Mouse (Mus musculus): ENCODE results near the gene Selenof. TPM values are rescaled to one million over a fixed set of nuclear protein-coding genes. Genes with fewer than 3 reads are reported as not detected.
"Not testable (repeated sequence)": the region's sequence is repeated elsewhere in the genome, so short reads cannot be mapped to it uniquely, and the experiment has no call there.

Gene Selenof
- polyA plus RNA-seq, 1 experiment from 2014 or later = 560 TPM

- Histone ChIP-seq H3K36me3 (ENCODE audit: poor library complexity, severe bottlenecking) (peaks cover 57% of the 10 kb centered on the region), H3K4me1 (peaks cover 17% of the 10 kb centered on the region; the same call in 1 of the 2 replicates), H3K27ac (no peak overlapping the region), H3K27me3 (no peaks in the 10 kb centered on the region), H3K4me2 (no peak overlapping the region), H3K9me3 (replicated peaks) (no peaks in the 10 kb centered on the region), H3K4me3 (no peak overlapping the region), H3K9ac (no peak overlapping the region)
- no peak for ATAC-seq
- WGBS = 89% methylated on average over 6 of the region's 6 CpGs
Observed at GRCm38 (mm10) chr3:144584789-144585553, 14.9 kb downstream of the Selenof start.

GRCm38 (mm10) chr3:144586731-144587130 lies 16.6 kb downstream of the Selenof start:
- Histone ChIP-seq H3K4me1 (peaks cover 17% of the 10 kb centered on the region; the same call in 1 of the 2 replicates), H3K4me3 (no peak overlapping the region), H3K27me3 (no peaks in the 10 kb centered on the region), H3K36me3 (ENCODE audit: poor library complexity, severe bottlenecking) (peaks cover 59% of the 10 kb centered on the region), H3K9me3 (replicated peaks) (no peaks in the 10 kb centered on the region), H3K4me2 (no peak overlapping the region), H3K9ac (no peak overlapping the region), H3K27ac (no peak overlapping the region)
- WGBS = 88% methylated on average over 7 of the region's 7 CpGs
- no peak for ATAC-seq

- Histone ChIP-seq H3K36me3 (ENCODE audit: poor library complexity, severe bottlenecking) (peaks cover 47% of the 10 kb centered on the region), H3K4me3 (no peak overlapping the region), H3K4me2 (no peak overlapping the region), H3K9ac (no peak overlapping the region), H3K9me3 (replicated peaks) (no peaks in the 10 kb centered on the region), H3K27me3 (no peaks in the 10 kb centered on the region), H3K27ac (no peak overlapping the region), H3K4me1 (peaks cover 20% of the 10 kb centered on the region)
- WGBS = 88% methylated on average over 8 of the region's 8 CpGs
- no peak for ATAC-seq
Observed at GRCm38 (mm10) chr3:144589189-144589890, 19.2 kb downstream of the Selenof start.

GRCm38 (mm10) chr3:144592992-144593785 lies 23.1 kb downstream of the Selenof start:
- H3K36me3 ChIP-seq (ENCODE audit: poor library complexity, severe bottlenecking) = peaks cover 36% of the 10 kb centered on the region
- H3K9me3 ChIP-seq (replicated peaks) = no peaks in the 10 kb centered on the region
- 51% methylated on average over 9 of the region's 9 CpGs for WGBS
- H3K27me3 ChIP-seq = no peaks in the 10 kb centered on the region
- H3K4me1 ChIP-seq = peaks cover 36% of the 10 kb centered on the region
- ATAC-seq = no peak
- no peak overlapping the region for H3K9ac ChIP-seq
- no peak overlapping the region for H3K4me3 ChIP-seq
- H3K4me2 ChIP-seq = no peak overlapping the region
- no peak overlapping the region for H3K27ac ChIP-seq

- Histone ChIP-seq H3K27ac (peak overlapping the region; percentile 72; the same call in 1 of the 2 replicates), H3K4me3 (no peak overlapping the region), H3K4me1 (peaks cover 47% of the 10 kb centered on the region), H3K27me3 (no peaks in the 10 kb centered on the region), H3K9ac (no peak overlapping the region), H3K36me3 (ENCODE audit: poor library complexity, severe bottlenecking) (peaks cover 27% of the 10 kb centered on the region; the same call in 1 of the 2 replicates), H3K9me3 (replicated peaks) (no peaks in the 10 kb centered on the region), H3K4me2 (no peak overlapping the region)
- 9% methylated on average over 4 of the region's 4 CpGs for WGBS
- peak; percentile 89 for ATAC-seq
Observed at GRCm38 (mm10) chr3:144597121-144597520, 27.0 kb downstream of the Selenof start.

GRCm38 (mm10) chr3:144597790-144598467 lies 27.8 kb downstream of the Selenof start:
- Histone ChIP-seq H3K27me3 (no peaks in the 10 kb centered on the region), H3K36me3 (ENCODE audit: poor library complexity, severe bottlenecking) (peaks cover 27% of the 10 kb centered on the region; the same call in 1 of the 2 replicates), H3K9ac (no peak overlapping the region), H3K4me2 (no peak overlapping the region), H3K4me1 (peaks cover 45% of the 10 kb centered on the region), H3K27ac (peak overlapping the region; percentile 68), H3K9me3 (replicated peaks) (no peaks in the 10 kb centered on the region), H3K4me3 (no peak overlapping the region)
- peak; percentile 63 for ATAC-seq
- 12% methylated on average over 12 of the region's 12 CpGs for WGBS

GRCm38 (mm10) chr3:144602413-144602812 lies 32.3 kb downstream of the Selenof start:
- ATAC-seq = no peak
- WGBS = 83% methylated on average over 4 of the region's 4 CpGs
- Histone ChIP-seq H3K9ac (no peak overlapping the region), H3K4me2 (no peak overlapping the region), H3K4me3 (no peak overlapping the region), H3K27me3 (no peaks in the 10 kb centered on the region), H3K4me1 (peaks cover 23% of the 10 kb centered on the region), H3K36me3 (ENCODE audit: poor library complexity, severe bottlenecking) (peaks cover 20% of the 10 kb centered on the region; the same call in 1 of the 2 replicates), H3K9me3 (replicated peaks) (no peaks in the 10 kb centered on the region), H3K27ac (no peak overlapping the region)

GRCm38 (mm10) chr3:144602819-144603218 lies 32.7 kb downstream of the Selenof start:
- Histone ChIP-seq H3K9me3 (replicated peaks) (no peaks in the 10 kb centered on the region), H3K9ac (no peak overlapping the region), H3K4me1 (peaks cover 21% of the 10 kb centered on the region), H3K4me3 (no peak overlapping the region), H3K4me2 (no peak overlapping the region), H3K27ac (no peak overlapping the region), H3K27me3 (no peaks in the 10 kb centered on the region), H3K36me3 (ENCODE audit: poor library complexity, severe bottlenecking) (peaks cover 20% of the 10 kb centered on the region; the same call in 1 of the 2 replicates)
- ATAC-seq = no peak
- 82% methylated on average over 7 of the region's 7 CpGs for WGBS

GRCm38 (mm10) chr3:144603558-144603957 lies 33.5 kb downstream of the Selenof start:
- H3K4me1 ChIP-seq = peaks cover 14% of the 10 kb centered on the region
- H3K36me3 ChIP-seq (ENCODE audit: poor library complexity, severe bottlenecking) = peaks cover 20% of the 10 kb centered on the region; the same call in 1 of the 2 replicates
- H3K4me3 ChIP-seq = no peak overlapping the region
- no peaks in the 10 kb centered on the region for H3K27me3 ChIP-seq
- H3K4me2 ChIP-seq = no peak overlapping the region
- ATAC-seq = no peak
- no peak overlapping the region for H3K27ac ChIP-seq
- no peaks in the 10 kb centered on the region for H3K9me3 ChIP-seq (replicated peaks)
- no peak overlapping the region for H3K9ac ChIP-seq
- 88% methylated on average over 3 of the region's 3 CpGs for WGBS

GRCm38 (mm10) chr3:144604205-144604604 lies 34.1 kb downstream of the Selenof start:
- Histone ChIP-seq H3K4me1 (peaks cover 9% of the 10 kb centered on the region), H3K27me3 (no peaks in the 10 kb centered on the region), H3K4me3 (no peak overlapping the region), H3K36me3 (ENCODE audit: poor library complexity, severe bottlenecking) (peaks cover 16% of the 10 kb centered on the region; the same call in 1 of the 2 replicates), H3K9me3 (replicated peaks) (no peaks in the 10 kb centered on the region), H3K27ac (no peak overlapping the region), H3K9ac (no peak overlapping the region), H3K4me2 (no peak overlapping the region)
- ATAC-seq = no peak
- 82% methylated on average over 7 of the region's 7 CpGs for WGBS

GRCm38 (mm10) chr3:144605811-144606210 lies 35.7 kb downstream of the Selenof start:
- H3K27ac ChIP-seq; ATAC-seq; H3K27me3 ChIP-seq; H3K36me3 ChIP-seq (ENCODE audit: poor library complexity, severe bottlenecking); H3K9ac ChIP-seq; H3K4me2 ChIP-seq; H3K4me3 ChIP-seq; H3K9me3 ChIP-seq (replicated peaks); H3K4me1 ChIP-seq: not testable (repeated sequence)
- WGBS = 62% methylated on average over 7 of the region's 7 CpGs
